Mouse (Mus musculus) heart, postnatal 0 days (tissue): ENCODE data around the gene Park7.

ENCODE experiments used
- CTCF ChIP-seq: IDR thresholded peaks from 2 replicates; pipeline ENCODE4 v1.5.1; 2016; ENCODE audit warnings: antibody characterized with exemption, control low read depth, low read depth
- EP300 ChIP-seq: IDR thresholded peaks from 2 replicates; pipeline ENCODE4 v1.6.1; 2016; ENCODE audit warnings: antibody characterized with exemption, low read depth

- TF ChIP-seq CTCF: no peak
- TF ChIP-seq EP300: no peak
Observed at GRCm38 (mm10) chr4:150882632-150883031, 31.6 kb downstream of the Park7 start.
